Mouse (Mus musculus) fibroblast of lung, adult 2 months (primary cell): ENCODE results near the gene A930033H14Rik.

Experiments used
- DNase-seq: peaks from one replicate; pipeline ENCODE4 v3.0.0-alpha.2; 2011; ENCODE audit warnings: low read depth

Gene A930033H14Rik

GRCm38 (mm10) chr10:69237185-69237584 lies 24.3 kb upstream of the A930033H14Rik start:
- DNase-seq = no peak

DNA sequence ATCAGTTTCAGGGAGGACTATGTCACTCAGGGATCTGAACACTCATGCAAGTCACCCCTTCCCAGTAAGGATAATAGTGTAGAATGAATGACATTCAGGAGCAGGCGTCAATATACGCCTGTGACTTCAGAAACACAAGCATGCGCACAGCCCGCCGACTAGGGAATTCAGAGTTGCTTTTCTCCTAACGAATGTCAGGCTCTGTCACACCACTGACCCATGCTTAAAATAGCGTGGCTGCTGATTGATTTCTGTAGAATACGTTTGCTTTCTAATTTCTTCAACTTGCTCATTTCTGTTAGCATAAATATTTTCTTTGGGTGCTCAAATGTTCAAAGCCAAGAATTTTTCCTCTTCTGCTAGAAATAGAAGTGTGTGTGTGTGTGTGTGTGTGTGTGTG lies 13.1 kb upstream of the A930033H14Rik start:
- DNase-seq = no peak

GRCm38 (mm10) chr10:69225471-69225870 lies 12.6 kb upstream of the A930033H14Rik start:
- DNase-seq = no peak

- DNase-seq = no peak
Observed at GRCm38 (mm10) chr10:69224276-69224675, 11.4 kb upstream of the A930033H14Rik start.

GRCm38 (mm10) chr10:69223232-69223631 lies 10.3 kb upstream of the A930033H14Rik start:
- no peak for DNase-seq

DNA sequence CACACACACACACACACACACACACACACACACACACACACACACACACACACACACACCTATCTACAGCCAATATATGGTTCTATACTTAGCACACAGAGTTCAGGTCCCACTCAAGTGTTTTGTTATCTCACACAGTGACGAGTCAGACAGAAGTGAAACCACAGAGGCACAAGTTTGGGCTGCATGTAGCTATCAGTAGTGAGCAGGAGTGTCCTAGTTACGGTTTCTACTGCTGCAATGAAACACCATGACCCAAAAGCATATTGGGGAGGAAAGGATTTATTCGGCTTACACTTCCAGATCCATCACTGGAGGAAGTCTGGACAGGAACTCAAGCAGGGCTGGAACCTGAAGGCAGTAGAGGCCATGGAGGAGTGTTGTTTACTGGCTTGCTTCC lies 9.1 kb upstream of the A930033H14Rik start:
- DNase-seq = no peak

GRCm38 (mm10) chr10:69221148-69221547 lies 8.2 kb upstream of the A930033H14Rik start:
- DNase-seq = no peak

- no peak for DNase-seq
Observed at GRCm38 (mm10) chr10:69220296-69220695, 7.4 kb upstream of the A930033H14Rik start.

DNA sequence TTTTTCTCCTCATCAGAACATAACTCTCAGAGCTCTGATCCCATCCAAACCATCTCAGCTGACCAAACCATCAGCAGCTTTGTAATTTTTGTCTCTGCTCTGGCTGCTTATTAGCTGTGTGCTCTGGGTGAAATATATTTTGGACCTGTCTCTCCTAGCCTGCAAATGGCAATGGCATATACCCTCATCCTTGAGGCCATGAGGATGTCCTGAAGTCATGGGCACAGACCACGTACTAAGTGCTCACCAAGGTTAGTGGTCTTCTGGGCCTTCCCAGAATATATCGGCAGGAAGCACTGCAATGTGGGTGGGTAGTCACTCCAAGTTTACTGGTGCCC lies 6.4 kb upstream of the A930033H14Rik start:
- no peak for DNase-seq

- no peak for DNase-seq
Observed at GRCm38 (mm10) chr10:69218458-69219288, 5.8 kb upstream of the A930033H14Rik start.

DNA sequence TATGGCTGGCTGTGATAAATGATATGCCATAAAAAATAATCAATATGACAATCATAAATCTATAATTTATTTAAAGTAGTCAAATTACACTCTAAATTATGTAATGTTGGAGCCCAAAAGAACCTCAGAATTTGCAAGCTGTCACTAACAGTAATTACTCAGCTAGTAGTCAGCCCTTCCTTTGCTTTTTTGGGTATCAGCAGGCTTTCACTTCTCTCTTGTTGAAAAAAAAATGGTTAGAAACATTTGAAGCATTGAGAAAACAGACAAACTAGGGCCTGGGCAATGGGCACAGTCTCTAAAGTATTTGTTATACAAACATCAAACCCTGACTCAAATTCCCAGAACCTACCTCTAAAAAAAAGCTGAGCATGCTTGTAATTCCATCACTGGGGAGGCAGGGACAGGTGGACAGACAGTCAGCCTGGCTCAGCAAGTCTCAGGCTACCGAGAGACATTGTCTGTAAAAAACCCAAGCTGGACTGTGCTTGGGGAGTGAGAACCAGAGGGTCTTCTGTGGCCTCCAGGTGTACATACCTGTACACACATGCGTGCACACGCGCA lies 4.3 kb upstream of the A930033H14Rik start:
- no peak for DNase-seq

DNA sequence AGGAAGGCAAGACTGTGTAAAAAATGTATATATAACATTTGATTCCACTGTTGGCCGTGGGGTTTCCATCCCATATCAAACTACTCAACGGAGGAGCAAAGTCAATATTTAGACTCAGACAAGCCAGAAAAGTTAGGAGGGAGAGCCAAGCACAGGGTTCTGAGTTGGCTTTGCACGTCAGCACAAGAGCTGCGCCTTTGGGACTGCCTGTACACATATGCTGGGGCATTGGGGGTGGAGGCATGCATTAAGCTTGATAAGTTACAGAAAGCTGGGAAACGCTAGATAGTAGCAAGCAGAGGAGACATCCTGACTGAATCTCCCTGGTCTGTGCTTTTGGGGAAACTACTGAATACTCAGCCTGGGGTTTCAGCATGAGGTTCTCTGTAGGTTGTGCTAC lies 1.1 kb upstream of the A930033H14Rik start:
- no peak for DNase-seq

DNA sequence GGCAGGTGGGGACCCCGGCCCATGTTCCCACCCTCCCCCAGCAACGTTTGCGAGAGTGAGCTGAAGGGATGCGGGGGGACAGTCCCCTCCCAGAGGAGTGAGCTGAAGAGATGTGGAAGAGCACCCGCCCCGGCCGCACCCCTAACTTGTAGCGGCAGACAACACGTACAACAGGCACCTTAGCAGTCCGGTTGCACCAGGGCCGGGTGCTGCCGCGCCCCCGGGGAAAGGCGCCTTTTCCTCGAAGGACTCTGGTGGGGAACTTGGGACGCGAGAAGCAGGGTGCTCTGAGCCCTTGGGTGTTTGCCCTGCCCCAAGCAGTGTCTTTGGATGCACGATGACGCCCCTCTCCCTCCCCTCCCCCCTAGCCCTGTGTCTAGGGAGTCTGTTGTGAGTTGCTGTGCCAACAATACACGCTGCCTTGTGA lies 566 bp upstream of the A930033H14Rik start:
- DNase-seq = no peak

GRCm38 (mm10) chr10:69211976-69212375 lies 922 bp downstream of the A930033H14Rik start:
- no peak for DNase-seq

DNA sequence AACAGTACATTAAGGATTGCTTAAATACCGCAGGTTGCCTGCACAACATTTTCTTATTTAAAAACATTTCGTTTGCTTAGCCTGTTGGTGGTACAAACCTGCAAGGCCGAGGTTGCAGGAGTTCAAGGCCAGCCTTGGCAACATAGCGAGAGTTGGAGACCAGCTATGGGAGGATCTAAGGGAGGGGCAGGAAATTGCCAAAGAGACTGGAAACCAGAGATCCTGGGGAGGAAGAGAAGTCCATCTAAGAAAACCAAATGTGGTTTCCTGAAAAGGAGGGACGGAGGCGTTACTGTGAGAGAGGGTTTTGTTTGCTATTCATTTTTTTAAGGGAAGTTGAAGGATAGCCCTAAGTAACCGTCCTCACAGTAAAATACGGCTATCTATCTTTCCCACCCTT lies 1.3 kb downstream of the A930033H14Rik start:
- no peak for DNase-seq

DNA sequence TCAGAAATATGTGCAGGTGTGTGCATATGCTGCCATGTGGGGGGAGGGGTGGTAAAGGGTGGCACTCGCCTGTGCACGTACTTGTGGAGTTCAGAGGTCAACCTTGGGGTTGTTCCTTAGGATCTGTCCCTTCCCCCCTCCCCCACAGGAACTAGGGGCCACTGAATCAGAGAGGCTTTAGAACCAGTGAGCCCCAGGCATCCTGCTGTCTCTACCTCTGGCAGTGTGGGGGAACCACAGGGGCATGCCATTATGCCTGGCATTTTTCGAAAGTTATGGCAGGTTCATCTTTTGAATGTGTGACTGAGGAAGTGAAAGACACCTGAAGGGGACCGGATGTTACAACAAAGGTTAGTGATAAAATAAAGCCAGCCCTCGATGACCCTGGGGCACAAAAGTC lies 2.2 kb downstream of the A930033H14Rik start:
- DNase-seq = no peak

DNA sequence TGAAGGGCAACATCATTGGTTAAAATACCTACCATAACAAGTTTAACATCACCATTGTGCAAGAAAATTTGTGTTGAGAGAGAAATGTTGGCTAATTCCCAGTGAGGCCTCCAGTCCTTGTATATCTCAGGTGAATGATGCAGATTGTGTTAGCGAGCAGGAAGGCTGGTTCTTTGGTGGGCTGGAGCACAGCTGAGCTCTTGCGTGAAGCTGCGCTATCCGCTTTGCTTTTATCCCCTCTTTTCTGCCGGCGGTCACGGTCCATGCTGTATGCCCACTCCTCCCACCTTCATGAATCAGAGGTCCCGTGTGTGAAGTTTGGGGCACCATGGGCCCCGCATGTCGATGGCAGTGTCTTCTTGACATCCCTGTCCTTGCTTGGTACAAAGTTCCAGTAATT lies 2.9 kb downstream of the A930033H14Rik start:
- no peak for DNase-seq

DNA sequence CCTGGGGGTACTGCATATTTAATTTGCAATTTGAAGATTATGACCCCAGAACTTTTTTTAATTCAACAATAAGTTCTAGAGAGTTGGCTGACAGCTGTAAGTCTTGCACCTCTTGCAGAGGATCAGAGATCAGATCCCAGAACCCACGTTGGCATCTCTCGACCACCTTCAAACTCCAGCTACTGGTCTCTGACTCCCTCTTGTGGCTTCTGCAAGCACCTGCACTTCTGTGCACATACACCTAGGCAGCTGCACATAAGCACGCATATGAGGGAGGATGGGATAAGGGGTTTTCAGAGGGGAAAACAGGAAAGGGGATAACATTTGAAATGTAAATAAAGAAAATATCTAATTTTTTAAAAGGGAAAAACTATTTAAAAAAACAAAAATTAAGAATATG lies 4.2 kb downstream of the A930033H14Rik start:
- DNase-seq = no peak

DNA sequence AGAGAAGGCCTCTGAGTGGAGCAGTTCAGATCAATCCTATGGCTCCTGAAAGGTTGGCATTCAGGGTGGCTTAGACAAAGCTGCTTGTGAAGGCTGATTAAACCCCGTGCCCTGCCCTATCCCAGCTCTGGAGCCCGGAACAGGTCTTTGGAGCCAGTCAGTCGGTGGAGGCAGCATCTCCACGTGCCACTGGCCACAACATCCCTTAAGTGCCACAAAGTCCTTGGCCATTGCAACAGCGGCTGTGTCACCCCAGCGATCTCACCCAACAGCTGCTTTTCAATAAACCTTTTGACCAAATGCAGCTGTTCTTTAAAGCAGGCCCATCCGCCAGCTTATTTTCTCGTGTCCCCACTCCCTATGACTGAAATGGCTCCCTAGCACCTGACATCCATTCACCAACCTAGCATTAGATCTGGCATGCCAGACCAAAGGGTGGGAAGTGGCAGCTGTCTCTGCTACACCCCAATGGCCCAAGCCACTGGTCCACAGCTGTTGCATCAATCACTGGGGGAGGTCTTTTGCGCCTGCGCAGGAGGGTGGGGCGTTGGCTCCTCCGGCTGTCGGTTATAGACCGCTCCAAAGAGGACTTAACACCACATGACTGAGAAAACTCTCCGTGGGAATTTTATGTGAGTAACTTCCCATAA lies 4.8 kb downstream of the A930033H14Rik start:
- DNase-seq = no peak

GRCm38 (mm10) chr10:69207481-69207880 lies 5.4 kb downstream of the A930033H14Rik start:
- no peak for DNase-seq

DNA sequence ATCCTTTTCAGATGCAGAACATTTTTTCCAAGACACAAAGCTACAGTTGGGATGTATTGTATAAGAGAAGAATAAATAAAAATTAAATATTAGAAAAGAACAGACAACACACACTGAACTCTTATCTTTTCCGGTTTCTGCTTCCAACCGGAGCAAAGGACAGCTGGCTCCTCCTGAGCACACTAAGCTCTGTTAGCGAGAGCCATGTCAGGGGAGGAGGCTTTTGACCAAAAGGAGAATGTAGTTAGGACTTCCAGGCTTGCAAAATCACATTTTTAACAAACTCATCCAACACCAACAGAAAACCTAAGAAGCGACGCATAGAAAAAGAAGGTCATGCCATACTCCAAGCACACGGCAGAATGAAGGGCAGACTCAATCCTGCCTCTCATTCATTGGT lies 6.8 kb downstream of the A930033H14Rik start:
- no peak for DNase-seq

GRCm38 (mm10) chr10:69204677-69205400 lies 8.1 kb downstream of the A930033H14Rik start:
- no peak for DNase-seq

DNA sequence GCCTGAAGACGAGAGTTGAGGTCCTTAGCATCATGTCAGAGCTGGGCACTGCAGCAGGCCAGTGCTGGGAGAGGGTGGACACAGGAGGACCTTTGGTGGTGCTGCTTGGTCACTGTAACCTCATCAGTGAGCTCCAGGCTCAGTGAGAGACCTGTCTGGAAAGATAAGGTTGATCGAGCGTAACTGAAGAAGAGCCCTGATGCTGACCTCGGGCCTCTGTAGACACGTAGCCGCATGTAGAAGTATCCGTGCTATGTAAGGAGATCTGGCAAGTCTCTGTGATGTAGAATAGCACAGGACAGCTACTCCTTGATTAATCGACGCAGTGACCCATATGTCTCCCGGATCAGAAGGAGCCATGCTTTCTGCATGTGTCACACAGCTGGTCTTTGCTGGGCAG lies 19.2 kb downstream of the A930033H14Rik start:
- DNase-seq = no peak
